Mouse (Mus musculus) thymus, adult 2 months (tissue): ENCODE data around the gene Cacng6.

ENCODE experiments used
- CTCF ChIP-seq: fragments of 200-500 bp; IDR thresholded peaks from 2 replicates; pipeline ENCODE4 v1.5.1; 2012; ENCODE audit warnings: mild to moderate bottlenecking, control low read depth, low read length, moderate library complexity, borderline replicate concordance; ENCODE audit not compliant: control insufficient read depth, poor library complexity, insufficient read depth; ENCODE audit errors: extremely low read depth
- POLR2A ChIP-seq: fragments of 200-500 bp; IDR thresholded peaks from 2 replicates; pipeline ENCODE4 v1.6.1; 2012; ENCODE audit warnings: mild to moderate bottlenecking, low read length, control low read depth, moderate library complexity; ENCODE audit not compliant: control insufficient read depth, poor library complexity, insufficient read depth; ENCODE audit errors: extremely low read depth

DNA sequence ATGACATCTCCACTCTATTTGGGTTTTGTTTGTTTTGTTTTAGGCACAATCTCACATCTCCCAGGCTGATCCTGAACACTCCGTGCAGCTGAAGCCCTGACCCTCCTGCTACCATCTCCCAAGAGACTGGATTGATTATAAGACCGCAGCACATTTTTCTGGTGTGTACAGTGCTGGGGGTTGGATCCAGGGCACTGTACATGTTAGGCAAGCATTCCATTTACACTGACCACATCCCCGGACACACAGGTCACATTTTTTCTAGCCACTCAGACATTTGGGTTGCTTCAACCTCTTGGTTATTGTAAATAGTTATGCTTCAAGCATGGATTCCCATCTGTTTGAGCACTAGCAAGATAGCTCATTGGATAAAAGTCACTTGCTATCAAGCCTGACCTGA is 22.6 kb downstream of the Cacng6 start:
- TF ChIP-seq POLR2A (no peak), CTCF (no peak)
